Mouse (Mus musculus) adrenal gland, postnatal 0 days (tissue): Measurements from ENCODE around the gene Dchs2. TPM values are rescaled to one million over a fixed set of nuclear protein-coding genes. Genes with fewer than 3 reads are reported as not detected.

ENCODE experiments used
- polyA plus RNA-seq: library from polyadenylated mRNA; unstranded; fragments of >200 nt; fragmentation: Nextera tagmentation; extraction: Ambion mirVana; gene quantifications from 2 replicates; pipeline ENCODE4 v1.2.1, GENCODE M21; 2015

Dchs2 gene
- polyA plus RNA-seq = 0.11 and 0.22 TPM in 2 replicates

DNA sequence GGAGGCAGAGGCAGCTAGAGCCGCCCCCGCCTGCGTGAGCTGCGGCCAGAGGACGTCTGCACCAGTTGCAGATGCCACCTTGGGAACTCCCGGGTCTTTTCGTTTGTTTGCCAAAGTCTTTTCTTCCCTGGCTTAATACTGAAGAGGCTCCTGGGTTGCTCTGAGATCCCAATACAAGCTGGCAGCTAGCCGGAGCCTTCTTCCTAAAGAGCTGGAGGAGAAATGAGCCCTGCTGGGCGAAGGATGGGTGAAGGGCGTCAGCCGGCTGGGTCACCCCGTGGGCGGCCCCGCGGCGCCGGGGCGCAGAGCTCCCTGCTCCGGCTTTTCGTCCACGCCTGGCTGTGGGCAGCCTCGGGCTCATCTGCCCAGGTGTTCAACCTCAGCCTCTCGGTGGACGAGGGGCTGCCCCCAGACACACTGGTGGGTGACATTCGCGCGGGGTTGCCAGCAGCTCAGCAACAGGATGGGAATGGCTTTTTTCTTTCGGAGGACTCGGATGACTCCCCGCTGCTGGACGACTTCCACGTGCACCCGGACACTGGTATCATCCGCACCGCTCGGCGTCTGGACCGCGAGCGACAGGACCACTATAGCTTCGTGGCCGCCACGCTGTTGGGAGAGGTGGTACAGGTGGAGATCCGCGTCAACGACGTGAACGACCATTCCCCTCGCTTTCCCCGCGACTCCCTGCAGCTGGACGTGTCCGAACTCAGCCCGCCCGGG is at the start of gene Dchs2:
Gene Dchs2 (plus strand): TSS at position 223 of the 723 bp plus-strand sequence.

Other genes with a start within 250 kb of the Dchs2 start
- 0.11 and 0.28 TPM in 2 replicates for gene Lrat, start 224.0 kb upstream of the Dchs2 start, polyA plus RNA-seq
- gene Fgg, start 120.2 kb upstream of the Dchs2 start, polyA plus RNA-seq = 138 and 176 TPM in 2 replicates
- 110 and 138 TPM in 2 replicates for gene Fga, start 101.9 kb upstream of the Dchs2 start, polyA plus RNA-seq
- gene Fgb, start 78.1 kb upstream of the Dchs2 start, polyA plus RNA-seq = 69.6 and 94.8 TPM in 2 replicates
- 58.3 and 70.6 TPM in 2 replicates for gene Plrg1, start 72.4 kb upstream of the Dchs2 start, polyA plus RNA-seq